Mouse (Mus musculus) spleen, adult 2 months (tissue): ENCODE results near the gene Tyrobp.

Source experiments
- CTCF ChIP-seq: fragments of 200-500 bp; IDR thresholded peaks from 2 replicates; pipeline ENCODE4 v1.5.1; 2011; ENCODE audit warnings: mild to moderate bottlenecking, inconsistent platforms; ENCODE audit not compliant: insufficient read depth, insufficient read length, insufficient replicate concordance; ENCODE audit errors: extremely low read depth
- POLR2A ChIP-seq: fragments of 200-500 bp; IDR thresholded peaks from 2 replicates; pipeline ENCODE4 v1.6.1; 2011; ENCODE audit warnings: low read depth, low read length, inconsistent platforms

GRCm38 (mm10) chr7:30436879-30437278 lies 23.3 kb downstream of the Tyrobp start:
- TF ChIP-seq CTCF, result no peak
- TF ChIP-seq POLR2A, result no peak
